Mouse (Mus musculus) layer of hippocampus, adult 2 months (tissue): ENCODE data around the gene Arrb1. TPM values are rescaled to one million over a fixed set of nuclear protein-coding genes. Genes with fewer than 3 reads are reported as not detected.
A peak's percentile ranks its signal among the peaks of the same experiment; 100 is the strongest.
"Not testable (repeated sequence)": the region's sequence is repeated elsewhere in the genome, so short reads cannot be mapped to it uniquely, and the experiment has no call there.

Source experiments
- DNase-seq, 2 experiments: peaks; one replicate each; pipeline ENCODE4 v3.0.0; 2022; ENCODE audit warnings: low spot score in 2 of 2
- H3K27ac ChIP-seq: fragments of 200-600 bp; 2 replicates; pipeline ENCODE4 v1.8.1; 2022
- H3K4me3 ChIP-seq: fragments of 200-600 bp; 2 replicates; pipeline ENCODE4 v1.8.1; 2022; ENCODE audit warnings: mild to moderate bottlenecking
- CTCF ChIP-seq: fragments of 200-600 bp; conservative IDR thresholded peaks from 2 replicates; pipeline ENCODE4 v1.8.1; 2022; ENCODE audit warnings: antibody characterized with exemption, mild to moderate bottlenecking, moderate library complexity
- long read RNA-seq, 2 experiments: library from polyadenylated mRNA; stranded (forward); transcript quantifications; one replicate each; pipeline ENCODE4 v2.0.0; 2021; ENCODE audit warnings: borderline mapping rate in 2 of 2
- total RNA-seq, 2 experiments: library from RNA; stranded (reverse); gene quantifications; 2 replicates each; pipeline ENCODE4 v1.2.3; 2021

The Arrb1 gene
- total RNA-seq = 100 to 1,000 TPM; 143 to 148 TPM
- long read RNA-seq, experiment 1, full-length matches to known transcripts = 7 of 58 reads
- long read RNA-seq, experiment 1, partial matches to known transcripts = 1 of 58 reads
- long read RNA-seq, experiment 1, other reads (novel, unspliced or antisense) = 50 of 58 reads
- long read RNA-seq, experiment 2, full-length matches to known transcripts = 6 of 56 reads
- long read RNA-seq, experiment 2, partial matches to known transcripts = 1 of 56 reads
- long read RNA-seq, experiment 2, other reads (novel, unspliced or antisense) = 49 of 56 reads

DNA sequence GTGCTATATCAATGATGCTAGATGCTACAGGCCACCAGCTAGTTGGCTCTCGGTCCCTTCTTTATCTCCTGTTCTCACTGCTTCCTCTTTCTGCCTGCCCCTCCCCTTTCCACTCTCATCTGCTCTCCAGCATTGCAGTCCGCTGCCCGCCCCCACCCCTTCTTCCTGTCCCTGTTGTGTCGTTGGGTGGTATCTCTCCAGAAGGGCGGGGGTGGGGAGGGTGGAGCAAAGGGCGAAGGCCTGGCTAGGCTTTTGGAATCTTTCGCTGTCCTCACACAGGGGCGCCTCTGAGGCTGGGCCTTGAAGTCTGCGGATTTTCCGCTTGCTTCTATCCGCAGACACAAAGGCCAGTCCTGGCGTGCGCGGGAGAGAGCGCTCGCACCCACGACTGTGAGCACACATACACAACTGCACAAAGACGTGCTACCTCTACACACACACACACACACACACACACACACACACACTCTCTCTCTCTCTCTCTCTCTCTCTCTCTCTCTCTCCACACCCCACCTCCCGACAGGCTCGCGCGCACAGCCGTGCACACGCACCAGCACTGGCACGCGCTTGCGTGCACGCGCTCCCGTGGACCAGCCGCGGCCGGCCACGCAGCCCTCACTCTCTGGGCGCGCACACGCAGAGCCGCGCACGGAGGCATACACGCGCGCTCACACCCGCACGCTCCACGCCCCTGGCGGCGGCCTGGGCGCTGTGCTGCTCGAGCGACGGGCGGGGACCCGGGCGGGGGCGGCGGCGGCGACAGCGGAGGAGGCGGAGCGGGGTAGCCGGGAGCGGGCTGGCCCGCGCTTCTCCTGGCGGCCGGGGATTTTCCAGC, at the start of gene Arrb1:
Gene Arrb1 (plus strand): TSS at position 566 of the 835 bp plus-strand sequence.
- Histone ChIP-seq H3K4me3 (peak within 1 kb of the TSS; percentile 89), H3K27ac (peak within 1 kb of the TSS; percentile 95)
- TF ChIP-seq CTCF = peak; percentile 75
- DNase-seq = peak; percentile 77 to 81

- no peak for DNase-seq
- TF ChIP-seq CTCF = no peak
- no peak overlapping the region for H3K27ac ChIP-seq
- no peak overlapping the region for H3K4me3 ChIP-seq
Measured at GRCm38 (mm10) chr7:99489708-99490107, 45.6 kb upstream of the Arrb1 start.

DNA sequence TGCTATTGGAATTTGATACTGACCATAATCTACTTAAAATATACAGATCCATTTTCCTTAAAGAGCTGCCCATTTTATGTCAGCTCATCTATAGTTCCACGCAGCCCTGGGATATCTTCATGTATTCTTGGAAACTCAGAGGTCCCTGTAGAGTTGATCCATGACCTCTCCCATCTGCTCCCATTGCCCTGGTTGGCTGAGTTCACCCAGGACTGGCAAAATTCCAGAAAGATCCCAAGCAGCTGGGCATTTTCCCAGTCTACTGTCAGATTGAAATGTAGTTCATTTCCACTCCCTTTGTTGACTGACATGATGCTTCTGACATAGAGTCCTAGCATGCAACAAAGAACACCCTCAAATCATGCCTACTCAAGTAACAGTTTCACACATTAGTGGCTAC, 36.1 kb upstream of the Arrb1 start:
- Histone ChIP-seq H3K4me3 (no peak overlapping the region), H3K27ac (no peak overlapping the region)
- DNase-seq = no peak
- no peak for TF ChIP-seq CTCF

DNA sequence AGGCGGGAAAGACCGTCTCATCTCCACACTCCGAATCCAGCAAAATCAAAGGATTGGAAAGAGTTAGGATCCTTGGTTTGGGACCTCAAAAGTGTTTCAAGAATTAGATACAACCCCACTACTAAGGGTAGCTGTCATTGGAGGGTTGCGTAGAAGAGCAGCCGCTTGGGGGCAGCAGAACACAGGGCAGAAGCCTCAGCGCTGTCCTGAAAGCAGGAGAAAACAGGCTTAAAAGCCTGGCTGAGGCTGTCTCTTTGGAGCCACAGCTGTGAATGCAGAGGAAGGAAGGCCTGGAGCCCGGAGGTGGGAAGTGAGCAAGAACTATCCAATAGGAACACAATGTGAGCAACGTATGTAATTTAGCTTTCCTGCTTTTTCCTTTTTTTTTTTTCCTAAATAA, 35.1 kb upstream of the Arrb1 start:
- peak; percentile 79 to 90 for DNase-seq
- peak; percentile 99 for TF ChIP-seq CTCF
- H3K4me3 ChIP-seq = no peak overlapping the region
- no peak overlapping the region for H3K27ac ChIP-seq

DNA sequence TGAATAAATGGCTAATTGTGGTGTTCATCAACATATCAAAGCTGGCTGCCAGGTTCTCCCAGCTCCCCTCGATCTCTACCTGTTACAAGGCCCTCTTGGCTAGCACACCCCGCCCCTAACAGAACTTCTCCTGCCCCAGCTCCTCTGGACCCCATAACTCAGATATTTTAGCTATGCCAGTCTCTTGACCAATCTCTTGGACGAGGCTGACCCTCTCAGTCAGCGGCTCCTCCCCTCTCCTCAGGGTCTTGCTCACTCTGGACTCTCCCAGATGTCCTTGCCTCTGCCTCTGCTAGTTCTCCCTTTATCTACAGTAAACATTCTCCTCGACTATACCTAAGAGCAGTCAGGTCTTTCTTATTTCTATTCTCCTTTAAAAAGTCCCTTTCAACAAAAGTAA, 34.6 kb upstream of the Arrb1 start:
- DNase-seq = no peak
- Histone ChIP-seq H3K4me3 (no peak overlapping the region), H3K27ac (no peak overlapping the region)
- TF ChIP-seq CTCF = no peak

GRCm38 (mm10) chr7:99501148-99501547, 34.1 kb upstream of the Arrb1 start:
- no peak for DNase-seq
- no peak for TF ChIP-seq CTCF
- Histone ChIP-seq H3K4me3 (no peak overlapping the region), H3K27ac (no peak overlapping the region)

DNA sequence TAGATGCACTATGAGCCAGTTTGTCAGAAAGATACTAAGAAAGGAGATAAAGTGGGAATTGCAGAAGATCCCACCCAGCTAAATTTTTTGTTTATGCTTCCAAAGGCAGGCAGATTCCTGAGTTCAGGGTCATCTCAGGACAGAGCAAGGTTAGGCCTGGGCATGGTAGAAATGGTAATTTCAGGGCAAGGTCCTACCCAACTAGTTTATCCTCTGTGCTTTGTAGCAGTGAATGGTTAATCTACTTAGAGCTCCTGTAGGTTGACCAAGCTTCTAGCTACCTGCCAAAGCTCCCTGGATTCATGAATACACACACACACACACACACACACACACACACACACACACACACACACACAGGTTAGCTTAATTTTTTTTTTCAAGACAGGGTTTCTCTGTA, 30.7 kb upstream of the Arrb1 start:
- no peak for TF ChIP-seq CTCF
- H3K27ac ChIP-seq = no peak overlapping the region
- no peak overlapping the region for H3K4me3 ChIP-seq
- no peak for DNase-seq

- not testable (repeated sequence) for DNase-seq, H3K27ac ChIP-seq, H3K4me3 ChIP-seq
Measured at GRCm38 (mm10) chr7:99508187-99508586, 27.1 kb upstream of the Arrb1 start.

DNA sequence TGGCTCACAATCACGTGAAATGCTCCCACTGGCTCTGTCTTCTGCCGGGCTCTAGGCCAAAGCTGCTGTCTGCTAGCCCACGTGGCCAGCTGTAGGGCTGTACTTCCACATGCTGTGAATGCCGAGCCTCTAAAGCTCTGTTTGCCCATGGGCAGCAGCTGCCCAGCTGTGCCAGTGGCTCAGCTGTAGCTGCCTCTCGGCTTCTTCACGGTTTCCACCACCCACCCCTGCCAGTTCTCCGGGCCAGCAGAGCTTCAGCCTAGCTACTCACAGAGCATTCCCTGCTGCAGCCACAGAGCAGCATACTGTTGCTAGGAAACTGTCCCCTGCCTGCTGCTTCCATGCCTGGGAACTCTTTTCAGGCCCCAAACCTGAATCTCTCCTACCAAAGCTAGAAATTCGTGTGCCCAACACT, 25.2 kb upstream of the Arrb1 start:
- H3K4me3 ChIP-seq = peak overlapping the region; percentile 35; the same call in 1 of the 2 replicates
- H3K27ac ChIP-seq = peak overlapping the region; percentile 91
- peak; percentile 62 to 73 for DNase-seq
- TF ChIP-seq CTCF = no peak

DNA sequence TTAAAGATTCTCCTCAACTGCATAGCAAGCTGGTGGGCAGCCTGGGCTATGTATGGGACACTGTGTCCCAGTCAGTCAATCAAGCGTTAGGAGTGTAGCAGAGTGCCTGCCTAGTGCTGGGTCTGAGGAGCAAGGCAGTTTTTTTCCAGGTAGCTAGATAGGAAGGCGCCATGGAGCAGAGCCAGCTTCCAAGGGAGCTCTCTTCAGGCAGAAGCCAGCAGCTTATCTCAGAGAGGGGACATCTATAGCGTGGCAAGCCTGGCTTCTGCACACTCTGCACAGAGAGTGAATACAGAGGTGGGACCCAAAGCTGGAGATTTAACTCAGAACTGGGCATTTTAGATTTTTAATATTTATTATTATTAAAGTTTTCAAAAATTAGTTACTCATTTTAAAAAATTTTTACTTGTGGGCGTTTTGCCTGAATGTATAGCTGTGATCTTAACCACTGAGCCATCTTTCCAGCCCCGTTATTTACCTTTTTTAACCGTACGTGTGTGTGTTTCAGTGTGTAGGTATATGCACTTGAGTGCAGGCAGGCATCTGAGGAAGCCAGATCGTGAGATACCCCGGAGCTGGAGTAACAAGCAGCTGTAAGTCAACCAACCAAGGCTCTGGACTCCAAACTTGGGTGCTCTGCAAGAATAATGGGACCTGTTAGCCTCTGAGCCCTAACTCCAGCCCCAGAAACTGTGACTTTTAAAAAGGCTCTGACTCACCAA, 19.0 kb upstream of the Arrb1 start:
- Histone ChIP-seq H3K4me3 (no peak overlapping the region), H3K27ac (no peak overlapping the region)
- DNase-seq = no peak
- TF ChIP-seq CTCF = no peak

- Histone ChIP-seq H3K4me3 (no peak overlapping the region), H3K27ac (no peak overlapping the region)
- no peak for TF ChIP-seq CTCF
- no peak for DNase-seq
Measured at GRCm38 (mm10) chr7:99516814-99517157, 18.5 kb upstream of the Arrb1 start.

DNA sequence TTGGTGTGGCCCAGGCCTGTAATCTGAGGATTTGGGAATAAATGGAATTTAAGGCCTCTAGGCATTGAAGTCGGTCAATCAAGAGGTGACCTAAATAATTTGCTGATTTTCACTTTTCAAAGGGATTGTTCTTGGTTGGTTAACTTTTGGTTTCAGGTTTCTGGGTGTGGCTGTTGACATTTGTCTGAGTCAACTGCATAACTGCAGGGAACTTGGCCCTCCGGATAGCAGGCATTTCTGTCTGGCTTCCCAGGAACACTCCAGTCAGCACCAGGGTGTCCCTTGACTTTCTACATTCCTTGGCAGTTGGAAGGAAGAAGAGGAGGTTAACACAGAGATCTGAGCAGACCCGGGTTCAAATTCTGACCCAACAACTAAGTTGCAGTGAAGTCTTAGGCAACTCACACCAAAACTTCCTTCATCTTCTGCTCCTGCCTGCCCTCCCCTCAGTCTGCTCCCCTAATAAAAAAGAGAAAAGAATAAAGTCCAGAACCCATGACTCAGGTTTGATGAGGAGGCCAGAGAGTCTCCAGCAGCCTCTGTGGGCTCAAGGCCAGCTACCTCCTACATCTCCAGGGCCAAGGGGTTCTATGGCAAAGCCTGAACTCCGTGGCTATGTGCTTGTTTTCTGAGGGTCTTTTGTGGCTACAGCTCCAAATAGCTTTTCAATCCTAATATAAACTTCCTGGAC, 16.2 kb upstream of the Arrb1 start:
- no peak for TF ChIP-seq CTCF
- Histone ChIP-seq H3K4me3 (no peak overlapping the region), H3K27ac (no peak overlapping the region)
- DNase-seq = no peak

DNA sequence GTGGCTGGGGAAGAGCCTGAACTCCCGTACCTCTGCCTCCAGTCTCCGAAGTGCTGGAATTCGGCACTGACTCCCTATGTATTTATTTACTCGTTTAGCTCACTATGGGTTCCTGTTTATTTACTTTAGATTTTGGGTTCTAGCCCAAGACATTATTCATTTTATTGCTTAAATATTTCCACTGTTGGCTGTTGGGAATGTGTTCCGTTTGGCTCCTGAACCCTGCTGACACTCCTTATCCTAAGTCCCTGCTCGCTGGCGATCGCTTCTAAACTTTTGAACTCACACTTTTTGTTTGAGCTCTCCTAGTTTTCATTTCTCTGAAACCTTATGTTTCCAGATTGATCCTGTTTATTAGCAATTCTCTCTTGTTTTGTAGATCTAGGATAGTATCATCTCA, 12.1 kb upstream of the Arrb1 start:
- no peak overlapping the region for H3K27ac ChIP-seq
- no peak overlapping the region for H3K4me3 ChIP-seq
- no peak for DNase-seq
- no peak for TF ChIP-seq CTCF
